Mouse (Mus musculus) lung, postnatal 0 days (tissue): ENCODE results near the gene Amotl1. TPM values are rescaled to one million over a fixed set of nuclear protein-coding genes. Genes with fewer than 3 reads are reported as not detected.

Source experiments
- ATAC-seq: fragments of 200-750 bp; cut with Nextera tagmentation; 2 replicates; pipeline ENCODE4 v1.8.0; 2017; ENCODE audit warnings: moderate library complexity
- DNase-seq: peaks from one replicate; pipeline ENCODE4 v3.0.0-alpha.2; 2016; ENCODE audit warnings: low spot score
- H3K27ac ChIP-seq: fragments of 300-500 bp; sonication (generic); 2 replicates; pipeline ENCODE4 v1.5.1; 2014; ENCODE audit warnings: antibody characterized with exemption, mild to moderate bottlenecking, low read length, mixed read lengths
- H3K27me3 ChIP-seq: fragments of 300-500 bp; sonication (generic); replicated peaks from 2 replicates; pipeline ENCODE4 v1.6.1; 2014; ENCODE audit warnings: low read length, mixed read lengths; ENCODE audit not compliant: insufficient read depth
- H3K36me3 ChIP-seq: fragments of 300-500 bp; sonication (generic); 2 replicates; pipeline ENCODE4 v1.6.1; 2014; ENCODE audit warnings: low read length, mixed read lengths; ENCODE audit not compliant: insufficient read depth
- H3K4me1 ChIP-seq: fragments of 300-500 bp; sonication (generic); 2 replicates; pipeline ENCODE4 v1.6.1; 2014; ENCODE audit warnings: antibody characterized with exemption, low read depth, low read length, mixed read lengths; ENCODE audit not compliant: insufficient read depth
- H3K4me2 ChIP-seq: fragments of 300-500 bp; sonication (generic); replicated peaks from 2 replicates; pipeline ENCODE4 v1.6.1; 2014; ENCODE audit warnings: low read depth, mild to moderate bottlenecking, low read length, moderate library complexity, mixed read lengths
- H3K4me3 ChIP-seq: fragments of 300-500 bp; sonication (generic); 2 replicates; pipeline ENCODE4 v1.5.1; 2014; ENCODE audit warnings: low read depth, low read length
- H3K9ac ChIP-seq: fragments of 300-500 bp; sonication (generic); replicated peaks from 2 replicates; pipeline ENCODE4 v1.6.1; 2014; ENCODE audit warnings: low read depth, mild to moderate bottlenecking
- H3K9me3 ChIP-seq: fragments of 300-500 bp; sonication (generic); 2 replicates; pipeline ENCODE4 v1.6.1; 2016; ENCODE audit warnings: low read length, mixed read lengths
- CTCF ChIP-seq: IDR thresholded peaks from 2 replicates; pipeline ENCODE4 v1.5.1; 2016; ENCODE audit warnings: antibody characterized with exemption, mild to moderate bottlenecking
- EP300 ChIP-seq: IDR thresholded peaks from 2 replicates; pipeline ENCODE4 v1.6.1; 2016; ENCODE audit warnings: antibody characterized with exemption, mild to moderate bottlenecking, control low read depth
- WGBS: fragments of 180-500 bp; shearing (Covaris S2); extraction: QIAGEN DNeasy Blood & Tissue Kit; methylation state at CpG from one replicate; pipeline ENCODE4 v1.1.7; 2014; 5-methylcytosine and 5-hydroxymethylcytosine counted together
- polyA plus RNA-seq: library from polyadenylated mRNA; unstranded; fragments of >200 nt; fragmentation: Nextera tagmentation; extraction: Ambion mirVana; gene quantifications from 2 replicates; pipeline ENCODE4 v1.2.1, GENCODE M21; 2015

The Amotl1 gene
- polyA plus RNA-seq, 1 experiment from 2014 or later, result 12.9 TPM

DNA sequence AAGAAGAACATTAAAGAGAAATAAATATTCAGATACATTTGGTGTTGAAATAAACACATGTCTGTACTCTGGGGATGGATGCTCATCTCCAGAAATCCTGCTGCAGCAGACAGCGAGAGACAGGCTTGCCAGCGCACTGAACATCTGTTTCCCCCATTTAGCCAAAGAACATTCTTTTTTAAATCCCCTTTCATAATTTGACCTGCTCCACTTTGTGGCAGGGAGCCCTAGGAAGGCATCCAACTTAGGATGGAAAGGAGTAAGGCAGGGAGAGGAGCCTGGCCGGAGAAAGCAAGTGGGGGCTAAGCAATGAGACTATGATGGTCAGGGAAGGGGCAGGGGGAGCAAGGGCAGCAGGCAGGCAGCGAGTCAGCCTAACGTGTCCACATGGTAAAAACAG is 21.6 kb downstream of the Amotl1 start:
- 45% methylated on average over 5 of the region's 5 CpGs for WGBS
- ATAC-seq, result no peak
- no peaks in the 10 kb centered on the region for H3K36me3 ChIP-seq
- H3K9me3 ChIP-seq, result no peaks in the 10 kb centered on the region
- no peak overlapping the region for H3K4me3 ChIP-seq
- peak; percentile 20 for DNase-seq
- H3K4me2 ChIP-seq, result no peak overlapping the region
- no peaks in the 10 kb centered on the region for H3K4me1 ChIP-seq
- H3K27me3 ChIP-seq, result no peaks in the 10 kb centered on the region
- H3K27ac ChIP-seq, result no peak overlapping the region
- TF ChIP-seq EP300, result no peak
- TF ChIP-seq CTCF, result no peak
- no peak overlapping the region for H3K9ac ChIP-seq

DNA sequence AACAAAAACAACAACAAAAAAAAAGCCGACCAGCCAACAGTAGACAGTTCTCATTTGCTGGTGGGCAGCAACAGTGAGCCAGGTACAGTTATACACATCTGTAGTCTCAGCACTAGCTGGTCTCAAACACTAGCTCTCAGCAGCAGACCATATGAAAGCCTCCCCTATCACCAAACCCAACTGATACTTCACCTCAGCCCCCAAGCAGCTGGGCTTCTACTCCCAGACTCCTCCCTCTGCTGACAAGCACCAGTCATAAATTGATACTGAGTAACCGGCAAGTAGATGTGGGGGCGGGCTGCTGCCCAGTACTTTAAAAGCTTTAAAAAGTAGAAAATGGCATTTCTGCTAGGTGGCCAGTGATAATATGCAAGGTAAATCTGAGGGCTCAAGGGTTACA is 22.0 kb downstream of the Amotl1 start:
- 44% methylated on average over 3 of the region's 3 CpGs for WGBS
- DNase-seq (no peak), ATAC-seq (no peak)
- Histone ChIP-seq H3K4me1 (no peaks in the 10 kb centered on the region), H3K27ac (no peak overlapping the region), H3K9ac (no peak overlapping the region), H3K9me3 (no peaks in the 10 kb centered on the region), H3K36me3 (no peaks in the 10 kb centered on the region), H3K27me3 (no peaks in the 10 kb centered on the region), H3K4me3 (no peak overlapping the region), H3K4me2 (no peak overlapping the region)
- no peak for TF ChIP-seq CTCF

DNA sequence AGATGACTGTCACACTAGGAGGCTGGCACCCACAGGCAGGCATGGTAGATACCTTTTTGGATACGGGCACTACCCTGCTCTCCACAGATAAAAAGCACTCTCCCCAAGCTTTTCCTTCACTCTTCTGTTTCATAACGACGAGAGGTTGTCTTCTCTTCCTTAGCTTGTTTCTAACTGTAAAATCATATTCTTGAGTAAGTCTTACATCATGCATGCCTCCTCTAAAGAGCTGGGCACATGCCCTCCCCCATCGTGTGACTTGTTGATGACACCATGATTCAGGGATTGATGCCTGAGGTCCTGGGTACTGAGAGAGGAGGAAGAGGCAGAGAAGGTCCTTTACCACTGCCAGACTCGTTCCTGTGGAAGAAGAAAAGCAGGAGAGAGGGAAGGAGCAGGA is 24.7 kb downstream of the Amotl1 start:
- H3K27me3 ChIP-seq, result no peaks in the 10 kb centered on the region
- no peak overlapping the region for H3K9ac ChIP-seq
- H3K4me1 ChIP-seq, result peaks cover 6% of the 10 kb centered on the region; the same call in 1 of the 2 replicates
- ATAC-seq, result no peak
- no peak overlapping the region for H3K4me2 ChIP-seq
- TF ChIP-seq CTCF (no peak), EP300 (no peak)
- no peak overlapping the region for H3K4me3 ChIP-seq
- no peaks in the 10 kb centered on the region for H3K36me3 ChIP-seq
- DNase-seq, result no peak
- H3K27ac ChIP-seq, result no peak overlapping the region
- no peaks in the 10 kb centered on the region for H3K9me3 ChIP-seq
- 66% methylated on average over 5 of the region's 5 CpGs for WGBS

DNA sequence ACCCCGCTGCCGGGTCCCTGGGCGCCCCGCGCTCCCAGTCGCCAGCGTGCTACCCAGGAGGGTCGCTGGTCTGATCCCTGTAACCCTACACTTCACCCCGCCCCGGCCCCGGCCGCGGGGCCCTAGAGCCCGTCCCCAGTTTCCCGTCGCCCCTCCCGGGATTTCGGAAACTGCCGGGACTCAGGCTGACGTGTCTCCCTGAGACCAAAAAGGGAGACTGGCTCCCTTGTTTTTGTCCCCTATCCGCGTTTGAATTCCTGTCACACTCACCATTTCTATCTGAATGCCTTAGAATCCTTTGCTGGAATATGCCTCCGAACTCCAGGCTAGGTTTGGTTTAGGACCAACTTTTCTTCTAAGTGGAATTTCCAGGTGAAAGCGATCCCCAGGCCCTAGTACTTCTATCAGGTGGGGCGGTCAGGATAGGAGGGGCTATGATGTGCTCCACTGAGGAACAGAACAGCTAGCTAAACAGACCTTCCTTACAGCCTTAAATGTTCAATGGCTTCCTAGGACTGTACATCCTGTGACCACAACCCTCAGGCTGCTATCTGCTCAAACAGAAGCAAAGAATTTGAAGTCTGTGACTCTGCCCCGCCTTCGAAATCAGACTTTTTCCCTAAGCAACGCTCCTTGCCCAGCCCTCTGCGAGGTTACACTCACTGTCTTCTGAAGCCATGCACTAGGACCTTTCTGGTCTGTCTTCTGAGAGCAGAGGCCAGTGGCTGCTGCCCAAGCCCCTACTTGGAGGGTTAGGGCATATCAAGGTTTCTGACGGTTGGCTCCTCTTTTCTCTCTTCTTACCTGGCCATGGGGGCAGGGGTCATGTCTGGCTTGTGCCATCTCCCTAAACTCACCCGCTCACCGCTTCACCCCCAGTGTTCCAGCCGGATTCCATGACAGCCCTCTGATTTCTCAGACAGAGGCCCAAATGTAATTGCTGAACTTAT is 29.6 kb downstream of the Amotl1 start:
- peak overlapping the region; percentile 87 for H3K4me3 ChIP-seq
- peak overlapping the region; percentile 96 for H3K27ac ChIP-seq
- H3K36me3 ChIP-seq, result no peaks in the 10 kb centered on the region
- H3K9ac ChIP-seq, result peak overlapping the region; percentile 98
- ATAC-seq, result peak; percentile 81
- 12% methylated on average over 30 of the region's 33 CpGs for WGBS
- H3K4me1 ChIP-seq, result peaks cover 20% of the 10 kb centered on the region; the same call in 1 of the 2 replicates
- H3K4me2 ChIP-seq, result peak overlapping the region; percentile 82
- DNase-seq, result peak; percentile 72
- TF ChIP-seq CTCF, result no peak
- no peaks in the 10 kb centered on the region for H3K27me3 ChIP-seq
- no peaks in the 10 kb centered on the region for H3K9me3 ChIP-seq

DNA sequence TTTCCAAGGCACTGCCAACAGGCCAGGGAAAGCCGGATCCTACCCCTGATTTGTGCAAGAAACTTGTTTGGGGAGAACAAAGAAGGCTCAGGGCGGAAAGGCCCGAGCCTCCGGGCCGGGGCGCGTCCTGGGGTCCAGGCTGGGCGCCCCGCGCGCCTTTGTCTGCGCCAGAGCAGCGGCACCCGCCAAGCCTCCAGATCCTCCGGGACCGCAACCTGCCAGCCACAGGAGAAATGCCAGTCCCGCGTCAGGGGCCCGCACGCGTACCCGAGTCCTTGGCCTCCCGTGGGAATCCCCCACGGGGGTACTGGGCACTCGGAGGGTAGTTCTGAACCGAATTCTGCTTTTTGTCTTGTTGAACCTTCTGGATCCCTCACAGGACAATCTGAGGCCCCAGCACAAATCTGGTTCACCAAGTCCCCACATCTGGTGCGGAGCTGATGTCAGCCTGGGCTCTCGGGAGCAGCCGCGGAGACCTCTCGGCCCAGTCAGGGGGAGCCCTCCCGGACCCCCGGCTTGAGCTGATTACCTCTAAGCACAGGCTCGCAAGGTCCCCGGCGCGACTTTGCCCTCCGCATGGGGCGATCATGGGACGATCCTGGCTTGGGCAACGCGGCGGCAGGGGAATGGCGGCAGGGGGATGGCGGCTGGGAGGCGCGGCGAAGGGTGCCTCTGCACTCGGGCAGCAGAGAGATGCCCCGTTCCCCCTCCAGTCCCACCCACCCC is 30.5 kb downstream of the Amotl1 start:
- WGBS, result under 1% methylated on average over 40 of the region's 50 CpGs
- peak overlapping the region; percentile 98 for H3K9ac ChIP-seq
- H3K4me1 ChIP-seq, result peaks cover 21% of the 10 kb centered on the region
- no peaks in the 10 kb centered on the region for H3K36me3 ChIP-seq
- H3K4me3 ChIP-seq, result peak overlapping the region; percentile 87
- H3K27ac ChIP-seq, result peak overlapping the region; percentile 96
- peak overlapping the region; percentile 82 for H3K4me2 ChIP-seq
- H3K9me3 ChIP-seq, result no peaks in the 10 kb centered on the region
- TF ChIP-seq CTCF (0 out of 2 replicates have a peak, but pooled peaks have one; percentile 10), EP300 (no peak)
- ATAC-seq, result peak; percentile 24
- DNase-seq, result peak; percentile 62
- no peaks in the 10 kb centered on the region for H3K27me3 ChIP-seq
